Mouse (Mus musculus) lung, postnatal 0 days (tissue): ENCODE results near the gene Nrxn1.

Source experiments
- CTCF ChIP-seq: IDR thresholded peaks from 2 replicates; pipeline ENCODE4 v1.5.1; 2016; ENCODE audit warnings: antibody characterized with exemption, mild to moderate bottlenecking
- EP300 ChIP-seq: IDR thresholded peaks from 2 replicates; pipeline ENCODE4 v1.6.1; 2016; ENCODE audit warnings: antibody characterized with exemption, mild to moderate bottlenecking, control low read depth

- TF ChIP-seq CTCF (no peak), EP300 (no peak)
Measured at GRCm38 (mm10) chr17:90788491-90789127, 304.3 kb downstream of the Nrxn1 start.
